Mouse (Mus musculus) C2C12 (cell line): ENCODE data around the gene Thada.

Experiments used
- CEBPB ChIP-seq: IDR thresholded peaks from one replicate; pipeline ENCODE4 v1.6.1; 2011; ENCODE audit warnings: low read depth, mild to moderate bottlenecking, control low read depth, moderate library complexity
- CTCF ChIP-seq: IDR thresholded peaks from one replicate; pipeline ENCODE4 v1.5.1; 2011; ENCODE audit not compliant: control insufficient read depth, insufficient read depth, insufficient read length
- MAX ChIP-seq: IDR thresholded peaks from one replicate; pipeline ENCODE4 v1.6.1; 2011; ENCODE audit warnings: mild to moderate bottlenecking, control low read depth

DNA sequence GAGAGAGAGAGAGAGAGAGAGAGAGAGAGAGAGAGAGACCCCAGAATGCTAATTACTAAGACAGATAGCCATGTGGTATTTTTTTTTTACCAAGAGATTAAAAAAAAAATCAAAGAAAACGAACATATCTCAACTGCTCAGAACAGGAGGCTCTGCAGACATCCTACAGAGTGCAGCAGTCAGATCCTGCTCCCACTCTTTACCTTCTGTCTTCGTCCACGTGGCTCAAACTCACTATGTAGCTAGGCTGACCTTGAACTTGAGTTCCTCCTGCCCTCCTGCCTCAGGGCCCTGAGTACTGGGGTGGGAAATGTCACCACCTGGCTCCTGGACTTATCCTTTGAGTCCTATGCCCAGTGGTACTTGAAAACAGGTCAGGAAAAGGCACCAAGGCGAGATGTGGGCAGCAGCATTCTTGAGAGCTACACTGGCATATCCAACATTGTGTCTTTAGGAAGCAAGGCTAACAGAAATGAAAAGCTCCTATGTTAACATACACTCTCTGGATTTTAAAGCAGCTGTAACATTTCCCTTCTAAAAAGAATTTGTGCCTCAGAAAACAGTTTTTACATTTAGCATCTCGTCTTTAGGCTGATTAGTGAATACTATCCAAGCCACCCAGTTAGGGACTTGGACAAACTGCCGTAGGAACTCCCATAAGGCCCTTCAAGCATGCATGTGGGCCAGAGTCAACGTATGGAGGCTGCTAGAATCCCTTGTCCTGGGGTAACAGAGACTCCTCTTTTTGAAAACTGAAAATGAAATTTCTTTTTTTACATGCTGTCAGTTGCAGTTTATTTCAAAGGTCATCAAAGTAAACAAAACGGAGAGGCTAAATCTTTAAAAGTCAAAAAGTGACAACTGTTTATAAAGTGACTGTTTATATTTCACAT lies 183.4 kb downstream of the Thada start:
- TF ChIP-seq CTCF, result no peak
- TF ChIP-seq CEBPB, result no peak
- no peak for TF ChIP-seq MAX
